12 mouse cellular contexts compared by ENCODE assay signal in genomic region chr2:97299704-97300103, GRCm38 (mm10).
DNase-seq lines count a peak whose midpoint lies in the region; ATAC-seq and TF ChIP-seq lines count a peak whose summit lies in the region.
"Had no signal": no experiment of that assay in that cellular context is flagged by ENCODE, and none has a peak within 500 bp of the region (broad histone marks: within the 10 kb centered on the region; RNA-seq: fewer than 3 reads in every experiment).

No protein-coding gene starts in this region.

- H3K4me1 ChIP-seq in embryonic facial prominence, embryonic 14.5 days (ENCODE audit: control insufficient read depth, insufficient read depth, low read length), result no peaks in the 10 kb centered on the region
- H3K4me1 ChIP-seq in embryonic facial prominence, embryonic 10.5 days, result no peaks in the 10 kb centered on the region
- H3K4me1 ChIP-seq in midbrain, embryonic 11.5 days (ENCODE audit: control insufficient read depth, insufficient read depth, low read length), result no peaks in the 10 kb centered on the region
- no peaks in the 10 kb centered on the region for H3K4me1 ChIP-seq in midbrain, embryonic 13.5 days (replicated peaks)
- H3K4me1 ChIP-seq in forebrain, postnatal 0 days (ENCODE audit: insufficient read depth), result no peaks in the 10 kb centered on the region
- H3K4me1 ChIP-seq: midbrain, embryonic 12.5 days; stomach, embryonic 15.5 days had no signal

- H3K4me3 ChIP-seq in embryonic facial prominence, embryonic 14.5 days (ENCODE audit: low read depth, low read length), result no peak overlapping the region
- H3K4me3 ChIP-seq in embryonic facial prominence, embryonic 10.5 days, result no peak overlapping the region
- H3K4me3 ChIP-seq in midbrain, embryonic 11.5 days (ENCODE audit: low read depth, low read length), result no peak overlapping the region
- no peak overlapping the region for H3K4me3 ChIP-seq in midbrain, embryonic 13.5 days (replicated peaks)
- no peak overlapping the region for H3K4me3 ChIP-seq in forebrain, postnatal 0 days (ENCODE audit: low read depth, low read length)
- H3K4me3 ChIP-seq: midbrain, embryonic 12.5 days; stomach, embryonic 15.5 days had no signal

- no peak overlapping the region for H3K9ac ChIP-seq in embryonic facial prominence, embryonic 14.5 days (ENCODE audit: low read depth, low read length)
- H3K9ac ChIP-seq in midbrain, embryonic 11.5 days (ENCODE audit: low read length), result no peak overlapping the region
- no peak overlapping the region for H3K9ac ChIP-seq in midbrain, embryonic 13.5 days (replicated peaks)
- H3K9ac ChIP-seq in forebrain, postnatal 0 days, result no peak overlapping the region
- H3K9ac ChIP-seq: midbrain, embryonic 12.5 days; stomach, embryonic 15.5 days had no signal

- H3K4me2 ChIP-seq in embryonic facial prominence, embryonic 14.5 days (ENCODE audit: low read depth, low read length), result no peak overlapping the region
- H3K4me2 ChIP-seq in midbrain, embryonic 11.5 days, result no peak overlapping the region
- no peak overlapping the region for H3K4me2 ChIP-seq in midbrain, embryonic 13.5 days (replicated peaks)
- no peak overlapping the region for H3K4me2 ChIP-seq in forebrain, postnatal 0 days (ENCODE audit: low read depth)
- H3K4me2 ChIP-seq: midbrain, embryonic 12.5 days; stomach, embryonic 15.5 days had no signal

- TF ChIP-seq CTCF in forebrain, postnatal 0 days (IDR thresholded peaks at IDR 0.05; ENCODE audit: low read depth), result no peak

- no peak overlapping the region for H3K27ac ChIP-seq in embryonic facial prominence, embryonic 14.5 days (replicated peaks; ENCODE audit: low read depth, low read length)
- no peak overlapping the region for H3K27ac ChIP-seq in embryonic facial prominence, embryonic 10.5 days (replicated peaks)
- no peak overlapping the region for H3K27ac ChIP-seq in midbrain, embryonic 11.5 days (ENCODE audit: low read depth, low read length)
- H3K27ac ChIP-seq in midbrain, embryonic 13.5 days, result no peak overlapping the region
- H3K27ac ChIP-seq in forebrain, postnatal 0 days (ENCODE audit: low read depth, low read length), result no peak overlapping the region
- H3K27ac ChIP-seq: midbrain, embryonic 12.5 days; stomach, embryonic 15.5 days had no signal

- H3K36me3 ChIP-seq in embryonic facial prominence, embryonic 14.5 days (ENCODE audit: control insufficient read depth, insufficient read depth, low read length), result no peaks in the 10 kb centered on the region
- H3K36me3 ChIP-seq in embryonic facial prominence, embryonic 10.5 days (replicated peaks), result no peaks in the 10 kb centered on the region
- no peaks in the 10 kb centered on the region for H3K36me3 ChIP-seq in midbrain, embryonic 11.5 days (ENCODE audit: control insufficient read depth, insufficient read depth, low read length)
- no peaks in the 10 kb centered on the region for H3K36me3 ChIP-seq in midbrain, embryonic 13.5 days
- H3K36me3 ChIP-seq in forebrain, postnatal 0 days (ENCODE audit: insufficient read depth), result no peaks in the 10 kb centered on the region
- H3K36me3 ChIP-seq: midbrain, embryonic 12.5 days; stomach, embryonic 15.5 days had no signal

- WGBS in embryonic facial prominence, embryonic 14.5 days, result 77% methylated on average over 2 of the region's 2 CpGs
- WGBS in embryonic facial prominence, embryonic 10.5 days, result 75% methylated on average over 2 of the region's 2 CpGs
- 84% methylated on average over 2 of the region's 2 CpGs for WGBS in midbrain, embryonic 11.5 days
- 57% methylated on average over 2 of the region's 2 CpGs for WGBS in midbrain, embryonic 13.5 days
- WGBS in forebrain, postnatal 0 days, result 29% methylated on average over 2 of the region's 2 CpGs

- ATAC-seq in embryonic facial prominence, embryonic 14.5 days (ENCODE audit: low read depth), result no peak
- ATAC-seq in midbrain, embryonic 11.5 days (ENCODE audit: low FRiP score), result no peak
- ATAC-seq in midbrain, embryonic 13.5 days, result no peak
- no peak for ATAC-seq in forebrain, postnatal 0 days
- no peak for ATAC-seq in erythroid progenitor cell, adult 5-6 weeks (replicated peaks; ENCODE audit: low FRiP score, poor library complexity, severe bottlenecking)

- peak; percentile 17 for DNase-seq in embryonic facial prominence, embryonic 14.5 days (ENCODE audit: low spot score)
- no peak for DNase-seq in embryonic facial prominence, embryonic 10.5 days (ENCODE audit: low spot score)
- DNase-seq in midbrain, embryonic 11.5 days (ENCODE audit: low spot score, missing footprints), result peak; percentile 17
- peak; percentile 20 for DNase-seq in forebrain, postnatal 0 days
- peak; percentile 6 for DNase-seq in right cerebral cortex, postnatal 25 days
- no peak for DNase-seq in urinary bladder, postnatal 25 days (ENCODE audit: low spot score)
- DNase-seq: kidney, adult 18-20 months; lung, adult 2 months had no signal

- no peaks in the 10 kb centered on the region for H3K27me3 ChIP-seq in embryonic facial prominence, embryonic 14.5 days (replicated peaks; ENCODE audit: control insufficient read depth, insufficient read depth, low read length)
- no peaks in the 10 kb centered on the region for H3K27me3 ChIP-seq in embryonic facial prominence, embryonic 10.5 days (replicated peaks; ENCODE audit: low read depth, poor library complexity, severe bottlenecking)
- H3K27me3 ChIP-seq in midbrain, embryonic 11.5 days (ENCODE audit: control insufficient read depth, insufficient read depth, low read length), result no peaks in the 10 kb centered on the region
- H3K27me3 ChIP-seq in midbrain, embryonic 13.5 days, result no peaks in the 10 kb centered on the region
- H3K27me3 ChIP-seq in forebrain, postnatal 0 days (ENCODE audit: insufficient read depth, low read length), result no peaks in the 10 kb centered on the region
- H3K27me3 ChIP-seq: midbrain, embryonic 12.5 days; stomach, embryonic 15.5 days had no signal

- no peaks in the 10 kb centered on the region for H3K9me3 ChIP-seq in embryonic facial prominence, embryonic 14.5 days (ENCODE audit: control insufficient read depth, low read length)
- no peaks in the 10 kb centered on the region for H3K9me3 ChIP-seq in embryonic facial prominence, embryonic 10.5 days
- H3K9me3 ChIP-seq in midbrain, embryonic 11.5 days (ENCODE audit: control insufficient read depth, low read length), result no peaks in the 10 kb centered on the region
- H3K9me3 ChIP-seq in midbrain, embryonic 13.5 days, result no peaks in the 10 kb centered on the region
- H3K9me3 ChIP-seq in forebrain, postnatal 0 days (ENCODE audit: low read length), result no peaks in the 10 kb centered on the region
- H3K9me3 ChIP-seq: midbrain, embryonic 12.5 days; stomach, embryonic 15.5 days had no signal

Comparison
In these comparisons a context has a peak if more than half of its experiments do, and no peak if none do; other contexts are left out.
1. DNase-seq: peak in embryonic facial prominence, embryonic 14.5 days (single experiment), midbrain, embryonic 11.5 days (single experiment), forebrain, postnatal 0 days (single experiment) and right cerebral cortex, postnatal 25 days (single experiment); none in embryonic facial prominence, embryonic 10.5 days (single experiment) and urinary bladder, postnatal 25 days (single experiment).